In genomic region chr1:36070190-36070589, GRCm38 (mm10) we compare ENCODE assay signal across 8 mouse cellular contexts. TPM values are rescaled to one million over a fixed set of nuclear protein-coding genes. Genes with fewer than 3 reads are reported as not detected.
DNase-seq lines count a peak whose midpoint lies in the region; ATAC-seq and TF ChIP-seq lines count a peak whose summit lies in the region.

No protein-coding gene starts in this region.

- H3K4me1 ChIP-seq in limb, embryonic 12.5 days (replicated peaks) = peaks cover 61% of the 10 kb centered on the region
- peaks cover 46% of the 10 kb centered on the region for H3K4me1 ChIP-seq in small intestine, adult 2 months (ENCODE audit: control insufficient read depth, insufficient read depth, insufficient read length, low read length)

- WGBS in limb, embryonic 12.5 days = 81% methylated on average over 6 of the region's 6 CpGs
- 14% methylated on average over 6 of the region's 6 CpGs for WGBS in small intestine, adult 2 months

- TF ChIP-seq CTCF in small intestine, adult 2 months (IDR thresholded peaks at IDR 0.05; ENCODE audit: extremely low read depth, insufficient read length, insufficient replicate concordance, low read depth, low read length) = no peak

- peaks cover 21% of the 10 kb centered on the region for H3K27me3 ChIP-seq in limb, embryonic 12.5 days
- no peaks in the 10 kb centered on the region for H3K27me3 ChIP-seq in small intestine, adult 2 months (ENCODE audit: control insufficient read depth, insufficient read depth, low read length)

- TF ChIP-seq POLR2A in small intestine, adult 2 months (IDR thresholded peaks at IDR 0.05; ENCODE audit: low read depth, low read length) = no peak

- H3K9ac ChIP-seq in limb, embryonic 12.5 days (replicated peaks) = peak overlapping the region; percentile 31; the same call in 1 of the 2 replicates

- DNase-seq in heart, adult 11 months = peak; percentile 93
- no peak for DNase-seq in heart, postnatal 4 days
- peak; percentile 17 for DNase-seq in thymus, postnatal 25 days
- no peak for DNase-seq in thymus, postnatal 0 days (ENCODE audit: low spot score)
- no peak for DNase-seq in B cell, adult 2 months
- no peak for DNase-seq in frontal cortex, adult 2 months (ENCODE audit: extremely low spot score in 1 of 2, low spot score in 1 of 2)

- H3K27ac ChIP-seq in limb, embryonic 12.5 days = no peak overlapping the region
- peak overlapping the region; percentile 86 for H3K27ac ChIP-seq in small intestine, adult 2 months (ENCODE audit: insufficient read depth, low read depth, low read length)

- H3K9me3 ChIP-seq in limb, embryonic 12.5 days = no peaks in the 10 kb centered on the region

- ATAC-seq in limb, embryonic 12.5 days (ENCODE audit: insufficient number of reproducible peaks, insufficient read depth, low FRiP score, low TSS enrichment, low read depth) = no peak

- H3K4me2 ChIP-seq in limb, embryonic 12.5 days = peak overlapping the region; percentile 97

- H3K36me3 ChIP-seq in limb, embryonic 12.5 days = peaks cover 16% of the 10 kb centered on the region
- peaks cover 4% of the 10 kb centered on the region for H3K36me3 ChIP-seq in small intestine, adult 2 months (ENCODE audit: control insufficient read depth, insufficient read depth, low read length)

- peak overlapping the region; percentile 73 for H3K4me3 ChIP-seq in limb, embryonic 12.5 days (replicated peaks)
- H3K4me3 ChIP-seq in small intestine, adult 2 months (ENCODE audit: low read depth, low read length) = peak overlapping the region; percentile 86

RNA-seq across cellular contexts. Expression of gene Hs6st1, which starts 2.0 kb away (rescaled TPM):
- total RNA-seq in heart, postnatal 4 days (2021) = 10 to 100 TPM; 30.0 to 33.3 TPM
- 11.5 and 14.5 TPM in 2 replicates for polyA plus RNA-seq in thymus, postnatal 0 days (2015; fragmentation: Nextera tagmentation; extraction: Ambion mirVana)
- 4.9 and 12.0 TPM in 2 replicates for polyA plus RNA-seq in limb, embryonic 12.5 days (2016; fragmentation: Nextera tagmentation; extraction: Ambion mirVana)
- 33.9 and 53.7 TPM in 2 replicates for polyA plus RNA-seq in small intestine, adult 2 months (2012; rRNA removed)
- polyA plus RNA-seq in frontal cortex, adult 2 months (2012; rRNA removed) = 44.8 and 44.9 TPM in 2 replicates

Comparison
In these comparisons a context has a peak if more than half of its experiments do, and no peak if none do; other contexts are left out.
1. DNase-seq: peak in heart, adult 11 months (single experiment) and thymus, postnatal 25 days (single experiment); none in heart, postnatal 4 days (single experiment), thymus, postnatal 0 days (single experiment), B cell, adult 2 months (0 of 2) and frontal cortex, adult 2 months (0 of 2).